Mouse (Mus musculus): Measurements from ENCODE around the gene AU022252.

DNA sequence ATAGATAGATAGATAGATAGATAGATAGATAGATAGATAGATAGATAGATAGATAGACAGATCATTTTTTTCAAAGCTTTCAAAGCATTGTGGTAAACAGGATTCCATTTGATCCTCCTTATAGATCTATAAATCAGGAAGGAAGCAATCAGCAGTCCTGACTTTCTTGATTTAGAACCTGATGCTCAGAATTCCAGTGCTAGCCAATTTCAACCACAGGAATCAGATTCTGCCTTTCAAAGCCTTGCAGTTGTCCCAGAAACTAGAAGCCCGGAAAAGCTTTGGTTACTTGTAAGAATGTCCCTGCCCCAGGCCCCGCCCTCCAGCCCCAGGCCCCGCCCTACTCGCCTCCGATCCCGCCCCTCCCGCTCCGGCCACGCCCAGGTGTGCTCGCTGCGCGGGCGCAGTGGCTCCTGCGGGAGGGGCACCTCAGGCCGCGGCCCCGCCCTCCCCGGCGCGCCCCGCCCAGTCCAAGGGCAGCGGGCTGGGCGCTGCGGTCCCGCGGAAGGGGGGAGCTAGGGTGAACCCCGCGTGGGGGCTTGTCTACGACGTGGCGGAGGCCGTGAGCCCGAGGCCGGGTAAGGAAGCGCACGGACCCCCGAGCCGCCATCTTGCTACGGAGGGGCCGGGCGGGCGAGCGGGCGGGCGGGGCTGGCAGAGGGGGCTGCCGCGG, 37.5 kb downstream of the AU022252 start, which contains the start of gene Svbp:
- TF ChIP-seq POLR2A (IDR thresholded peaks at IDR 0.05; ENCODE audit: borderline replicate concordance, control insufficient read depth, low read depth, low read length), result peak; percentile 49; the same call in 1 of the 2 replicates
- TF ChIP-seq CTCF (IDR thresholded peaks at IDR 0.05; ENCODE audit: control insufficient read depth, insufficient read depth, low read length), result no peak
